Mouse (Mus musculus) gastrocnemius, adult 18-20 months (tissue): ENCODE measurements around the gene Spats2. TPM values are rescaled to one million over a fixed set of nuclear protein-coding genes. Genes with fewer than 3 reads are reported as not detected.
A peak's percentile ranks its signal among the peaks of the same experiment; 100 is the strongest.
"Not testable (repeated sequence)": the region's sequence is repeated elsewhere in the genome, so short reads cannot be mapped to it uniquely, and the experiment has no call there.

Experiments used
- DNase-seq: peaks from one replicate; pipeline ENCODE4 v3.0.0; 2021; ENCODE audit warnings: low spot score
- total RNA-seq, 2 experiments: library from RNA; stranded (reverse); gene quantifications; 2 replicates each; pipeline ENCODE4 v1.2.3; 2021

Spats2 gene
- total RNA-seq, 2 experiments from 2014 or later, result 3.8 to 4.6 TPM

GRCm38 (mm10) chr15:99138389-99138788, 12.7 kb downstream of the Spats2 start:
- no peak for DNase-seq

- peak; percentile 15 for DNase-seq
These were observed 14.0 kb downstream of the Spats2 start for GRCm38 (mm10) chr15:99139669-99140068.

- DNase-seq, result no peak
These were observed 24.8 kb downstream of the Spats2 start for GRCm38 (mm10) chr15:99150516-99150915.

- DNase-seq, result no peak
These were observed 25.6 kb downstream of the Spats2 start for GRCm38 (mm10) chr15:99151324-99151723.

GRCm38 (mm10) chr15:99153466-99153865, 27.8 kb downstream of the Spats2 start:
- DNase-seq, result no peak

GRCm38 (mm10) chr15:99154515-99154914, 28.8 kb downstream of the Spats2 start:
- DNase-seq, result not testable (repeated sequence)

- no peak for DNase-seq
These were observed 38.0 kb downstream of the Spats2 start for GRCm38 (mm10) chr15:99163512-99164365.

GRCm38 (mm10) chr15:99172131-99172530, 46.4 kb downstream of the Spats2 start:
- DNase-seq, result no peak

- no peak for DNase-seq
These were observed 53.9 kb downstream of the Spats2 start for GRCm38 (mm10) chr15:99179639-99180038.

GRCm38 (mm10) chr15:99184217-99184914, 58.6 kb downstream of the Spats2 start:
- no peak for DNase-seq

GRCm38 (mm10) chr15:99194358-99194757, 68.6 kb downstream of the Spats2 start:
- DNase-seq, result no peak

- DNase-seq, result no peak
These were observed 69.3 kb downstream of the Spats2 start for GRCm38 (mm10) chr15:99195043-99195442.

GRCm38 (mm10) chr15:99198761-99199160, 73.0 kb downstream of the Spats2 start:
- DNase-seq, result no peak

GRCm38 (mm10) chr15:99205959-99206358, 80.2 kb downstream of the Spats2 start:
- DNase-seq, result no peak

GRCm38 (mm10) chr15:99213183-99213582, 87.5 kb downstream of the Spats2 start:
- DNase-seq, result no peak

- DNase-seq, result no peak
These were observed 89.2 kb downstream of the Spats2 start for GRCm38 (mm10) chr15:99214941-99215340.

- DNase-seq, result no peak
These were observed 90.2 kb downstream of the Spats2 start for GRCm38 (mm10) chr15:99215741-99216463.

- no peak for DNase-seq
These were observed 91.9 kb downstream of the Spats2 start for GRCm38 (mm10) chr15:99217630-99218029.

- DNase-seq, result no peak
These were observed 95.7 kb downstream of the Spats2 start for GRCm38 (mm10) chr15:99221315-99221952.

GRCm38 (mm10) chr15:99222794-99223584, 97.3 kb downstream of the Spats2 start:
- no peak for DNase-seq
